Mouse (Mus musculus) kidney, adult 9 months (tissue): ENCODE measurements around the gene Nf1.

Experiments used
- DNase-seq: peaks from one replicate; pipeline ENCODE4 v3.0.0; 2022

Gene Nf1

DNA sequence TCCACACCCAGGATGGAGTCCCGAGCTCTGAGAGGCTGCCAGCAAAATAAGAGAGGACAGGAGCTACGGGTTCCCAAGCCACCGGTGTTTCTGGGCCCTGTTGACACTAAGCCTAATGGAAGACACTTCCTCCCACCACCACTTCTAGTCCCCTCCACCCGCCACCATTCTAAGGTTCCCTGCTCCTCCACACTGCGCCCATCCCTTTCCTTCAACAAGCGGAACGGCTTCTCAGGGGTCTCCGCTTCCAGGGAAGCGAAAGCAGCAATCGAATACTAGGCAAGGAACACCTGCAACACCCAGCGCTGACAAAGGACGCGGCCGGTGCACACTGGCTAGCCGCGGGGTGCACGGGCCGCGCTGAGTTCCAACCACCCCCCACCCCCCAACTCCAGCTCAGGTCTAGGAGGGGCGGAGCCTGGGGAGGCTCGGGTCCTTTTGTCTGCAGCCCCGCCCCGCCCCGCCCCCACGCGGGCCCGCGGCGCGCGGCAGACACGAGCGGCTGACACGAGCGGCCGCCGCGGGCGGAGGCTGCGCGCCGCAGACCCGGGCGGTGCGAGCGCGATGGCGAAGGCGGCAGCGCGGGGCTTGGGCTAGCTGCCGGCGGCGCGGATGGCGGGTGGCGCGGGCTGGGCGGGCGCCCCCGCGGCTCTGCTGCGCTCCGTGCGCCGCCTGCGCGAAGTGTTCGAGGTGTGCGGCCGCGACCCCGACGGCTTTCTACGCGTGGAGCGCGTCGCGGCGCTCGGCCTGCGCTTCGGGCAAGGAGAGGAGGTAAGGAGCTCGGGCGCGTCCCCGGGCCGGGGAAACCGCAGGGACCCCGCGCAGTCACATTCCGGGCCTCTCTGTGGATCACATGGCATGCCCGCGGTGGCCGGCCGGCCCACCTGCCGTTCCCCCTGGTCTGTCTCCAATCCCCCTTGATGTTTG, 251.4 kb downstream of the Nf1 start, which contains the start of gene Rab11fip4:
Gene Rab11fip4 (plus strand): TSS at position 549 of the 927 bp plus-strand sequence.
- DNase-seq: no peak

DNA sequence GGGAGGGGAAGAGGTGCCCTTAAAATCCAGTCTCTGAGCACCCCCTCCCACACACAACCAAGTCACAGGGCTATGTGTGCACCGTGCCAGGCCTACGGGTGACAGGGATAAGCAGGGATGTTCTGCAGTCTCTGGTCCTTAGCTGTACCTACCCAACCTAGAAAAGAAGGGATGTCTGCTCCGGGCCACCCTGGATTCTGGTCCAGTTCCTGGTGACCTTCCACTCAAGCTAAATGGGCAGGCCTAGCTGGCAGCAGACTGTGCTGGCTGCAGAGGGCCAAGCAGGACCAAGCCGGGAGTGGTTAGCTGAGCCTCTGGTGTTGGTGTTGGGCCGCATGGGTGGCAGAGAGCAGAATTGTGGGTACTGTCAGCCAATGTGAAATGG, 252.1 kb downstream of the Nf1 start:
- DNase-seq: no peak

DNA sequence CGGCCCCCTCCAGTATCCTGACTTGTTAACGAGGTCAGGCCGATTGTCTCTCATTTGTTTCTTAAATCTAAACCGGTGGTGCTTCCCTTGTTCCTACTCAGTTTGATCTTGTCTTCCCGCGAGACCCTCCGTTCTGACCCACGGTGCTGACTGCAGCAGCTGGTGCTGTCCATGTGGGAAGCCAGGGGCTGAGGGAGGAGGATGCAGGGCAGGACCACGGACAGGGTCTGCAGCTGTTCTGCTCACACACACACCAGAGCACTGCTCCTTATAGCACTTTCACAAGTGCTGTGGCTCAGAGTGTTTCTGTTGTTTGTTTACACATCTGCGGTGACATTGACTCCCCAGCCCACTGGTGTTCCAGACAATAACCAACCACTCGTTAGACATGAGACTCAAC, 254.0 kb downstream of the Nf1 start:
- no peak for DNase-seq

DNA sequence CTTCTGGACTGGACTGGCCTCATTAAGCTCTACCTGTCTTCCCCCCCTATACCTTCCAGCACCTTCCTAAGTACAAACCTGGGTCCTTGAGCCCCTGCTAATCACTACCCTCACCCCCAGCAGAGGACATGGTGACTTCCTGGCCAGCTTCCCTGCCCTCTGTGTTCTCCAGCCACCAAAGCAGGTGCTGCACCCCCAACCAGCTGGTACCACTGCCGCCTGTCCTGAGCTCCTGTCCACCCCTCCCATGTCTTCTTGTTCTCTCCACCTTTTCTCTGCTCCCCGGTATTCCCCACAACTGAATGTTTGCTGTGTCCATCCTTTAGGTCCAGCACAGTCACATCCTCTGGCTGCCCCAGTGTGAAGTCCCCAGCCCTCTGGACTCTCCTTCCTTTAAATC, 271.0 kb downstream of the Nf1 start:
- DNase-seq: no peak

DNA sequence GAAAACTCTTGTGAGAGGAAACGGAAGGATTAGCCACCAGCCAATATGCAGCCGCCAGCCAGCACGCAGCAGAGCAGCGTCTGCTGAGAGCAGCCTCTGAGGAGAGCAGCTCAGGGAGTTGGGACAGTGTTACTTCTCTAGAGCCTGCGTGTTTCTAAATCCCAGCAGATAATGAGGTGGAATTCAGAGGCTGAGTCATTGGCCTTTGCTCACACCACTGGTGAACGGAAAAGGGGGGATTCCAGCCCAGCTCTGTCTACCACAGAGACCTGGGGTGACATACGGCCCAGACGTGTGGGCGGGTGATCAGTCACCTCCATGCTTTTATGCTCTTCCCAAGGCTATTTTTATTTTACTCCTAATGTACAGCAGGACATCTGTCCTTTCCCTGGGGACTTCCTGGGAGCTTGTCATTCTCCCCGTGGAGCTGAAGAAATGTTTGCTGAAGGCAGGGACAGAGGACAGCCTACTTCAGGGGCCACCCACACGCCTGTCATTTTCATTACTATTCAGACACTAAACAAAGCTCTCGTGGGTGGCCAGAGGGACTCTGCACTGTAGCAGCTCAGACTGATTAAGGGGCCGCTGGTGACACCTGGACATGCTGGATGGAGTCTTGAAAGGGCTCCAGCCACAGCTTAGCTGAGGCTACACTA, 271.6 kb downstream of the Nf1 start:
- DNase-seq: no peak

DNA sequence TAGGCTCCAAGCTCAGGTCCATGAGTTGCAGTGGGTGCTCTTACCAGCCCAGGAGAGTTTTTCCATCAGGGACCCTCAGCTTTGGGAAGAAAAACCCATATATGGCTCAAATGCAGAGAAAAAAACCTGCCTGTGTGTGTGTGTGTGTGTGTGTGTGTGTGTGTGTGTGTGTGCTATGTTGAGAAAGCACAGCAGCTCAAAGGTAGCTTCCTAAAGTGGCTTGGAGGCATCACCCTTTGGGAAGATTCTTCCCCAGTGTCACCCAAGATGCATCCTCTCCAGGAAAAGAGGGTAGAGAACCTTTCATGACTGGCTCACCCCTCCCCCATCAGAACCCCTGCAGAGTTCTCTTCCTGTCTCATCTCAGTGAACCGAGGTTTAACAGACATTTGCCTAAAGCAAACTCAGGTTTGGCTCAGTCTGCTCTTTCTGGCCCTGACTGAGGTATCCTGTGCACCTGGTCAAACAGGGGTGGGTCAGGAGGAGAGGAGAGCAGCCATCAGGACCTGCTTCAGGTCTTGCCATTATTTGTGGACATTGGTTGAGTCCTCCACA, 272.6 kb downstream of the Nf1 start:
- DNase-seq: no peak

DNA sequence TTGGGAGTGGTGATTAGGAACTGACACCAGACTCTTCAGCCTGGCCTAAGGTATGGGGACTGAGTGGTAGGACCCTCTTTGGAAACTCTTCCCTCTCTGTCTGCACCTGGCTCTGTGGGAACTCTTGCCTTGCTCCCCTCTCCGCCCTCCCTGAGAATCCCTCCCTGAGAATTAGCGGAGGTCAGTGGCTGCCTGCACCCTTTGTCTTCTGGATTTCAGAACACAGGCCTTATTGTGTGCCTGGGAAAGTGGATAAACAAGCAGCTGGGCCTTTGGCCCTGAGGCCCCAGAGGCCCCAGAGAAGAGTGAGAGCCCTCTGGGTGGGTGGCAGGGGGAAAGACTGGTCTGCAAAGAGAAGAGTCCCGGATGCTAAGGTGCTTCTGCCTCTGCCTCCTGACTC, 273.6 kb downstream of the Nf1 start:
- no peak for DNase-seq

DNA sequence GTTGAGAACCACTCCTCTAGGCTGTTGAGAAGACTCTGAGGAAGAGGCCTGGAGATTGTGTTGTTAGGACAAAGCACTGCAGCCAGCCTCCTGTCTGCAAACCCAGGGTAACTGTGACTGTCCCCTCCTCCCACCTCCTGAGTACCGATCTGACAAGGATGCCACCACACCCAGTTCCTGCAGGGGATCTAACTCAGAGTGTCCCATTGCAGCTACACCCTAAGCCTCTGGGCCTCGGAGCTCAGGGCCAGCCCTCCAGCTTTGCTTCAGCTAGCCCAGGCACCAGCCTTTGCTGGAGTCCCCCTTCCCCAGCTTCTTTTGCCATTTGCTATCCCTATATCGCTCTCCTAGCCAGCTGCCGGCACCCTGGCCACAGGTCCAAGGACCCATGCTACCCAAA, 274.2 kb downstream of the Nf1 start:
- DNase-seq: no peak

DNA sequence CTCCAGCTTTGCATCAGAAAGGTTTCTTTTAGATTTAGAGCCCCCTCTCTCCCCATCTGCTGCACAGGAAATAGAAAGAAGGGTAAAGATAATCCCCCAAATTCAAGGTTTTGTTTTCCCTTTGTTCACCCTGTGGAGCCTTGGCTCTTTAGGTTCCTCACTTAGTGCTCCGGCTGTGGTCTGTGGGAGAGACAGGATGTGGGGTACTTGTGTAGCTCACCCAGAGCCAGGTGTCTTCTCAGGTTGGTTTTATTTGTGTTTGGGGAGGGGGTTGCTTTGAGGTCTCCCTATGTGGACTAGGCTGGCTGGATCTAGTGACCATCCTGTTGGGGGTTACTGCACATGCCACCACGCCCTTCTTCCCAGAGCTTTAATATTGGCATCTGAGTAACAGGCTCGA, 275.4 kb downstream of the Nf1 start:
- DNase-seq: no peak

DNA sequence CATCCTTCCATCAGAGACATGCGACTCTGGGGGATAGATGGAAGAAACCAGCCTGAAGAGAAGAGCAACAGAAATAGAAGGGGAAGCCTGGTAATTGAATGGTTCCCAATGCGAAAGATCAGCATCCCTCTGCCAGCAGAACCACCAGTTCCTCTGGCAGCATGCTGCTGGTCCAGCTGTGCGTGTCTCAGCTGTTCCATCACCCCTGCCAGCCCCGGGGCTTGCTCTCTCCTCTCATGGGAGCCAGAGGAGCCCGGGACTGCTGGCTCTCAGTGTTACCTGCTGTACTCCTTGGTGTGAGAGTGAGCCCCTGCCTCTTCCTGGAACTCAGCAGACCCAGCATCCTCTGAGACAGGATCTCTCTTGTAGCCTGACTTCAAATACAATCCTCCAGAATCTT, 276.4 kb downstream of the Nf1 start:
- DNase-seq: no peak

DNA sequence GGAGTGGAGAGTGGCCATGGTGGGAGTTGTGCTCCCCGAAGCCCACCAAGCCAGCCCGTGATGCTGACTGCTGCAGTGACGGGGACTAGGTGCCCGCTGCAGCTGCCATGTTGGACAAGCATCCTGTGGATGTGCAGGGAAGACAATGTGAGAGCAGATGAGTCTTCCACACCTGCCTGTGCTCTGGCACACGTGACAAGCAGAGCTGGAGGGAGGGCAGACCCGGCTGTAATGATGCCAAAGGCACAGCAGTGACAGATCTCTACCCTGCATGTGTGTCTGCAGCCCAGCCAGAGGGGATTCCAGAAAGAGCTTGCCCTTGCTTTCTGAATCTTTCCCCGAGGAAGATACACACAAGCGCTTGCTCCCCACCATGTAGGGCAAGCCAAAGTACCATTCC, 278.5 kb downstream of the Nf1 start:
- DNase-seq: no peak

DNA sequence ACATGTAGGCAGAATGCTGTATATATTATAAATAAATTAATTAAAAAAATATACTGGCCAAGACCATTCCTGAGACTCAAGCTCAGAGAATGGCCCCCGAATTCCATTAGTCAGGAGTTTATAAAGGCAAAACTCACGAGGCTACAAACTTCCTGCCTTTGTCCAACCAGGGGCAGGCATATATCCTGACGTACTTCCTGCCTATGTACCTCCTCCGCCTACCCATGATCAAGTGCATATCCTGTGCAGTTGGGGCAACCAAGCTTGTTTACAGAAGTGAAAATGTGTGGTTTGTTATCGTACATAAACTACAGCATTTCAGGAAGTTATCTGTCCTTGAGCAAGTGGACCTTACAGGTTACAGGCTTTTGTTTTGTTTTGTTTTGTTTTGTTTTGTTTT, 283.5 kb downstream of the Nf1 start:
- peak; percentile 23 for DNase-seq

DNA sequence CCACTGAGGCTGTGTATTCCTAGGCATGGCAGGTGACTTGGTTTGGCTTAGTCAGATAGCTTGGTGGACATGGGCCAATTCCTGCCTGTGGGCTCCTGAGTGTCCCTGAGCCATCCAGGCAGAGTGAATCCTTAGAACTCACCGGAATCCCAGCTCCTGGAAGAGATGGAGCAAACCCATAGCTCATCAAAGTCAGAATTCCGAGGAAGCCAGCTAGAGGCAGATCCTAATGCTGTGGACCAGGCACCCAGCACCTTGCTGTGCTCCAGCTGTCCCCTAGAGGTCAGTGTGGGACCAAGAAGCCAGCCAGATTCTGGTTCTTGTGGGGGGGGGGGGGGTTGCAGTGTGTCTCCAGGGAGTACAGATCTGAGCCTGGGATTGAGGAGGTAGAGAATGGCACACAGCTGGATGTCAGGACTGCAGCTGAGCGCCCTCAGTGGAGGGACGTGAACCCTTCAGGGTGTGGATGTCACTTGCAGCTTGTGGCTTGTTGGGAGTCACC, 285.4 kb downstream of the Nf1 start:
- peak; percentile 81 for DNase-seq

DNA sequence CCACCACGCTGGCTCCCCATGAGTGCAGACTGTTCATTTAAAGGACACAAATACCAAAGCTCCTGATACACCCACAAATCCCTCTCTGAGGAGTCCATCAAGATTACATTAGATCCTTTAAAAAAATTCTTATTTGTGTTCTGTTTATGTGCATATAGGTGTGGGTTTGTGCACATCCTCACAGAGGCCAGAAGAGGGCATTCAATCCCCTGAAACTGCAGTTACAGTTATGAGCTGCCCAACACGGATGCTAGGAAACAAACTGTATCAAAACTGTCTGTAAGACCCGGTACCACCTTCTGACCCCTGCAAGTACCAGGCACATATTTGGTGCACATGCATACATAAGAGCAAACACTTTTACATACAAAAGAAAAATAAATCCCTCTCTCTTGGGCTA, 289.2 kb downstream of the Nf1 start:
- DNase-seq: no peak

DNA sequence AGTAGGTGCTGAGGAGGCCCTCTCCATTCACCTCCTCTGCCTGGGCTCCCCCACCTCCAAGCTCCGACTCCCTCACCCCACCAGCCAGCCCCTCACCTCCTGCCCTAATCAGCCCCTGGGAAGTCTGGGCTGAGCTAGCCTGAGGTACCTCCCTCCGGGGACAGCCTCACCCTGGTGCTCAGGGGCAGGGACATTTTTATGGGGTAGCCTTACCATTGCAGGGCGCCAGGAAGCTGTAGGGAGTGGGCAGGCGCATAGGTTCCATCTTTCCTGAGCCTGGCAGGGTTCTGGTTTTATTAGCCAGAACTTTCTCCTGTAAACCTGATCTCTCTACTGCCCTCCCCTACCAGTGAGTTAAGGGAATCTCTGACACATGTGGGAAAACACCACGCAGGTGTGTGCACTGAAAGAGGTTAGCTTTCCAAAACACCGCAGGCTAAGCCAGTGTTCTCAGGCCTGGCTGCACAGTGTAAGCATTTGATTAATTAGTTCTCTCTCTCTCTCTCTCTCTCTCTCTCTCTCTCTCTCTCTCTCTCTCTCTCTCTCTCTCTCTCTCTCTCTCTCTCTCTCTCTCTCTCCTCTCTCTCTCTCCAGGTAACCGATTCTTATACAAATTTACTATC, 290.4 kb downstream of the Nf1 start:
- no peak for DNase-seq

DNA sequence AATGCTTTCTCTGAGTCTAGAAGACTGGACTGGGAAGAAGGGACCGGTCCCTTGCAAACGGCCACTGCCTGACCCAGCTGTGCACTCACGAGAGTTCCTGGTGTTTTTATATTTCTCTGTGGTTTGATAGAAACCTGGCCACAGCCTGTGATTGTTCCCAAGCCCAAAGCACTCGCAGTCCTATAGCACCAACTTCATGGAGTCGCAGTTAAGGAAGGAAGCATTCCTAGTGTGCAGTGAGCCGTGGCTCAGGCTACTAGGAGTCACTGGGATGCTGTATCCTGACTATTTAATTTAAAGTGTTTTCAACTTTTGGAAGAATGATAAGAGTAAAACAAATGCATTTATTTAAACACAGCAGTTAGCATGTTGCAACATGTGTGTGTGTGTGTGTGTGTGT, 291.0 kb downstream of the Nf1 start:
- no peak for DNase-seq
